Mouse (Mus musculus): ENCODE data around the gene Zbtb38.

Gene Zbtb38

GRCm38 (mm10) chr9:96731039-96731895 is 21.4 kb downstream of the Zbtb38 start:
- no peak for DNase-seq (ENCODE audit: low read depth, low spot score)

GRCm38 (mm10) chr9:96730311-96730625 is 22.4 kb downstream of the Zbtb38 start:
- DNase-seq (ENCODE audit: low read depth, low spot score) = no peak

- DNase-seq (ENCODE audit: low read depth, low spot score) = no peak
Observed at GRCm38 (mm10) chr9:96729537-96730310, 22.9 kb downstream of the Zbtb38 start.

GRCm38 (mm10) chr9:96728338-96729162 is 24.1 kb downstream of the Zbtb38 start:
- DNase-seq (ENCODE audit: low read depth, low spot score) = no peak

GRCm38 (mm10) chr9:96727688-96728087 is 24.9 kb downstream of the Zbtb38 start:
- no peak for DNase-seq (ENCODE audit: low read depth, low spot score)

GRCm38 (mm10) chr9:96726336-96727131 is 26.1 kb downstream of the Zbtb38 start:
- DNase-seq (ENCODE audit: low read depth, low spot score) = no peak

- DNase-seq (ENCODE audit: low read depth, low spot score) = no peak
Observed at GRCm38 (mm10) chr9:96725582-96726320, 26.9 kb downstream of the Zbtb38 start.

GRCm38 (mm10) chr9:96723650-96724049 is 29.0 kb downstream of the Zbtb38 start:
- no peak for DNase-seq (ENCODE audit: low read depth, low spot score)

GRCm38 (mm10) chr9:96721163-96721799 is 31.4 kb downstream of the Zbtb38 start:
- no peak for DNase-seq (ENCODE audit: low read depth, low spot score)

GRCm38 (mm10) chr9:96720510-96721162 is 32.0 kb downstream of the Zbtb38 start:
- DNase-seq (ENCODE audit: low read depth, low spot score) = no peak

- DNase-seq (ENCODE audit: low read depth, low spot score) = peak; percentile 35
Observed at GRCm38 (mm10) chr9:96719408-96720158, 33.0 kb downstream of the Zbtb38 start.

GRCm38 (mm10) chr9:96718888-96719287 is 33.7 kb downstream of the Zbtb38 start:
- no peak for DNase-seq (ENCODE audit: low read depth, low spot score)

- no peak for DNase-seq (ENCODE audit: low read depth, low spot score)
Observed at GRCm38 (mm10) chr9:96718402-96718798, 34.2 kb downstream of the Zbtb38 start.

- no peak for DNase-seq (ENCODE audit: low read depth, low spot score)
Observed at GRCm38 (mm10) chr9:96717698-96718401, 34.8 kb downstream of the Zbtb38 start.

- no peak for DNase-seq (ENCODE audit: low read depth, low spot score)
Observed at GRCm38 (mm10) chr9:96716735-96717444, 35.7 kb downstream of the Zbtb38 start.

- no peak for DNase-seq (ENCODE audit: low read depth, low spot score)
Observed at GRCm38 (mm10) chr9:96716136-96716535, 36.5 kb downstream of the Zbtb38 start.

GRCm38 (mm10) chr9:96715171-96715570 is 37.5 kb downstream of the Zbtb38 start:
- DNase-seq (ENCODE audit: low read depth, low spot score) = no peak
